Mouse (Mus musculus) urinary bladder, postnatal 36 days (tissue): ENCODE measurements around the gene Olfr918.
A peak's percentile ranks its signal among the peaks of the same experiment; 100 is the strongest.

ENCODE experiments used
- DNase-seq, 2 experiments: peaks; one replicate each; pipeline ENCODE4 v3.0.0; 2022; ENCODE audit warnings: low spot score in 2 of 2, mixed read lengths in 1 of 2

Olfr918 gene

GRCm38 (mm10) chr9:38674501-38674900, at the start of gene Olfr918:
Gene Olfr918 (minus strand): TSS chr9:38674601.
- DNase-seq: no peak

- no peak for DNase-seq
Measured at GRCm38 (mm10) chr9:38724044-38724443, 49.6 kb upstream of the Olfr918 start.

- DNase-seq: peak; percentile 23 to 33
Measured at GRCm38 (mm10) chr9:38718927-38719441, 44.6 kb upstream of the Olfr918 start.

GRCm38 (mm10) chr9:38718102-38718501, 43.7 kb upstream of the Olfr918 start, which contains the start of gene Vwa5a:
Gene Vwa5a (plus strand): TSS chr9:38718268.
- DNase-seq: no peak

- DNase-seq: no peak
Measured at GRCm38 (mm10) chr9:38672887-38673286, 1.5 kb downstream of the Olfr918 start.

- DNase-seq: no peak
Measured at GRCm38 (mm10) chr9:38665742-38666141, 8.7 kb downstream of the Olfr918 start, which contains the start of gene Olfr917. Gene Olfr917 (minus strand): TSS chr9:38665842.

- DNase-seq: no peak
Measured at GRCm38 (mm10) chr9:38659775-38660174, 14.6 kb downstream of the Olfr918 start, which contains the start of gene Olfr916. Gene Olfr916 (minus strand): TSS chr9:38659875.

- DNase-seq: no peak
Measured at GRCm38 (mm10) chr9:38632406-38632805, 42.0 kb downstream of the Olfr918 start.
